Mouse (Mus musculus) natural killer cell, adult 2 months (primary cell): Measurements from ENCODE around the gene Sf3a1.
A peak's percentile ranks its signal among the peaks of the same experiment; 100 is the strongest.
"Not testable (repeated sequence)": the region's sequence is repeated elsewhere in the genome, so short reads cannot be mapped to it uniquely, and the experiment has no call there.

ENCODE experiments used
- DNase-seq, 2 experiments: peaks; one replicate each; pipeline ENCODE4 v3.0.0; 2022; ENCODE audit warnings: low spot score in 2 of 2

Gene Sf3a1

GRCm38 (mm10) chr11:4159808-4160708, at the start of gene Sf3a1, which contains the start of gene Ccdc157:
Gene Sf3a1 (plus strand): TSS chr11:4160350.
Gene Ccdc157 (minus strand): TSS chr11:4160293.
- DNase-seq: peak; percentile 86 to 91

- no peak for DNase-seq
Observed at GRCm38 (mm10) chr11:4112033-4112432, 48.1 kb upstream of the Sf3a1 start.

- no peak for DNase-seq
Observed at GRCm38 (mm10) chr11:4112861-4113260, 47.3 kb upstream of the Sf3a1 start.

- DNase-seq: no peak
Observed at GRCm38 (mm10) chr11:4113496-4113895, 46.7 kb upstream of the Sf3a1 start.

GRCm38 (mm10) chr11:4113970-4114369, 46.2 kb upstream of the Sf3a1 start:
- no peak for DNase-seq

GRCm38 (mm10) chr11:4114541-4114940, 45.6 kb upstream of the Sf3a1 start:
- not testable (repeated sequence) for DNase-seq

GRCm38 (mm10) chr11:4115407-4115806, 44.7 kb upstream of the Sf3a1 start:
- DNase-seq: no peak

- DNase-seq: no peak
Observed at GRCm38 (mm10) chr11:4116458-4117141, 43.5 kb upstream of the Sf3a1 start.

GRCm38 (mm10) chr11:4117372-4118071, 42.6 kb upstream of the Sf3a1 start:
- no peak for DNase-seq

- DNase-seq: peak in 1 of 2 experiments; percentile 19
Observed at GRCm38 (mm10) chr11:4118081-4118921, 41.8 kb upstream of the Sf3a1 start.

- DNase-seq: no peak
Observed at GRCm38 (mm10) chr11:4119635-4120034, 40.5 kb upstream of the Sf3a1 start.

GRCm38 (mm10) chr11:4121691-4122090, 38.5 kb upstream of the Sf3a1 start:
- DNase-seq: no peak

GRCm38 (mm10) chr11:4122226-4122625, 37.9 kb upstream of the Sf3a1 start:
- no peak for DNase-seq

- DNase-seq: peak; percentile 18 to 48
Observed at GRCm38 (mm10) chr11:4122742-4123579, 37.2 kb upstream of the Sf3a1 start, which contains the start of gene Sec14l2. Gene Sec14l2 (minus strand): TSS chr11:4123415.

- DNase-seq: peak in 1 of 2 experiments; percentile 41
Observed at GRCm38 (mm10) chr11:4123922-4124321, 36.2 kb upstream of the Sf3a1 start.

- no peak for DNase-seq
Observed at GRCm38 (mm10) chr11:4127059-4127458, 33.1 kb upstream of the Sf3a1 start.

GRCm38 (mm10) chr11:4128461-4128860, 31.7 kb upstream of the Sf3a1 start:
- not testable (repeated sequence) for DNase-seq

- peak; percentile 23 to 39 for DNase-seq
Observed at GRCm38 (mm10) chr11:4133450-4133849, 26.7 kb upstream of the Sf3a1 start.

GRCm38 (mm10) chr11:4134400-4134799, 25.8 kb upstream of the Sf3a1 start:
- no peak for DNase-seq
